Mouse (Mus musculus): Measurements from ENCODE around the gene Haus7. TPM values are rescaled to one million over a fixed set of nuclear protein-coding genes. Genes with fewer than 3 reads are reported as not detected.

Gene Haus7
- polyA plus RNA-seq, 1 experiment, result 8.6 TPM

DNA sequence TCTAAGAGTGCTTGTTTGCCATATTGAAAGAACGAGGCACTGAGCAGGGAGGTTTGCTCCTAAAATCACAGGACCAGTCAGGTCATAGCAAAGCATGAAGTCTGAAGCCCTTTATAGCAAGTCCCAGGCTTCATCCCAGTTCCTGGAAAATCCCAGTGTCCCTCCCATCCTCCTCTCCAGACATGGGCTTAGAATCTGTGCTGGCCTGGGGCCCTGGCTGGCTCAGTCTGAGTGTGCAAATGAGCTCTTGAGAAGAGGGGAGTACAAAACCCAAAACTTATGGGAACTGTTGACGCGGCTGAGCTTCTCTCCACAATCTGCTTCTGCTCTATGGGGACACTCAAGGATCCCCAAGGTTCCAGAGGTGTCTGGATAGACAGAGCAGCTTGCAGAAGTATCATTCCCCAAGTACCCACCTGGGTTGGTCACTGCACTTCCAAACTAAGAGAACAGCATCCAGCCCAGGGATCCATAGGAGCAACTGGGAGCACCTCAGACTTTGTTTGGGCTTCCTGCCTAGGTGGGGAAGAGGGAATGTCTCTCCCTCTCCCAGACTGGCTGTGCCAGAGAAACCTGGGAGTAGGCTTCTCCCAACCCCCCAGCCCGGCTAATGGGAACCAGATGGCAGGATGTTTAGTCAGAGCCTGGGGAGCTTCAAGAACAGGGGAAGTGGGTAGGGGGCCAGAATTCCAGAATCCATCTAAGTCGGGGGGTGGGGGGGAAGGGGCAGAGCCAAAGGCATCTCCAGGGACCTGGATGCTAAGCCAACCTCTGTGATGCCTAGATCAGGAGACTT, 8.8 kb upstream of the Haus7 start:
- Histone ChIP-seq H3K4me1 (ENCODE audit: control insufficient read depth, insufficient read depth, insufficient read length) (no peaks in the 10 kb centered on the region), H3K27ac (ENCODE audit: insufficient read depth, low read length) (no peak overlapping the region; the same call in 1 of the 2 replicates), H3K27me3 (ENCODE audit: control insufficient read depth, insufficient read depth, low read length) (no peaks in the 10 kb centered on the region), H3K4me3 (ENCODE audit: extremely low read depth, insufficient read depth, insufficient read length) (no peak overlapping the region), H3K36me3 (ENCODE audit: control insufficient read depth, insufficient read depth, low read length) (no peaks in the 10 kb centered on the region)
- 73% methylated on average over 5 of the region's 5 CpGs for WGBS
- TF ChIP-seq CTCF (IDR thresholded peaks at IDR 0.05; ENCODE audit: extremely low read depth, insufficient read depth, insufficient read length, insufficient replicate concordance) (no peak), POLR2A (IDR thresholded peaks at IDR 0.05; ENCODE audit: low read depth, low read length) (no peak)
- no peak for DNase-seq (ENCODE audit: low read depth in 1 of 2, low spot score in 2 of 2)

DNA sequence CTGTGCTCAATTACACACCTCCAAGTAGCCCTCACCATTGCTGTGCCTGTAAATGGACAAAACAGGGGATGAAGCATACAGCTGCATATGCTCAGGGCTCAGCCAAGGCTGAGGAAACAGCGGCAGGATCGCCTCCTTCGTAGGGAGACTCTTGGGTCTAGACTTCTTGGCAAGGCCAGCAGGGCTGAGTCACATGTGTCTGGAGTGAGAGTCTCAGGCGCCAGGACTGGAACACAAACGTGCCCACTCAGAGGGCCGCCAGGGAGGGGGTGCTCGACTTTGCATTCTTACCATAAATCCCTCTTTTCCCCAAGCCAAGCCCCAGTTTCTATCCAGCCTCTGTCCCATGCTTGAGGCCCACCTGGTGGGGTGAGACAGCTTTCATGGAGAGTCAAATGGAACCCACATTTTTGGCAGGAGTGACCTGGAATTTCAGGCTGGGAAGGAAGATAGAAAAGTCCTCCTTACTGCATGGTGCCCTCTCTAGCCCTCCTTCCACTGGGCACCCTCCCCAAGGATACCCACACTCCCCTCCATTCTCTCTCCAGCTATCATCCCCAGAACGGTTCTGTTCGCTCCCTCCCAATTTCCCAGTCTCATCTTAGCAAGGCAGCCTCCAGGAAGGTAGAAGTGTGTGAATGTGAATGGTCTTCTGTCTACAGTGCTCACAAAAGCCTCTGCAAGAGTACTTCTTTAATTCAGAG, 6.8 kb upstream of the Haus7 start:
- Histone ChIP-seq H3K4me1 (ENCODE audit: control insufficient read depth, insufficient read depth, insufficient read length) (no peaks in the 10 kb centered on the region), H3K4me3 (ENCODE audit: extremely low read depth, insufficient read depth, insufficient read length) (no peak overlapping the region), H3K36me3 (ENCODE audit: control insufficient read depth, insufficient read depth, low read length) (no peaks in the 10 kb centered on the region), H3K27me3 (ENCODE audit: control insufficient read depth, insufficient read depth, low read length) (no peaks in the 10 kb centered on the region), H3K27ac (ENCODE audit: insufficient read depth, low read length) (no peak overlapping the region)
- TF ChIP-seq CTCF (IDR thresholded peaks at IDR 0.05; ENCODE audit: extremely low read depth, insufficient read depth, insufficient read length, insufficient replicate concordance) (no peak), POLR2A (IDR thresholded peaks at IDR 0.05; ENCODE audit: low read depth, low read length) (no peak)
- no peak for DNase-seq (ENCODE audit: low read depth in 1 of 2, low spot score in 2 of 2)
- WGBS, result 75% methylated on average over 9 of the region's 9 CpGs

GRCm38 (mm10) chrX:73460792-73461191, 1.9 kb upstream of the Haus7 start:
- no peak for DNase-seq (ENCODE audit: low read depth in 1 of 2, low spot score in 2 of 2)
- no peak overlapping the region for H3K27ac ChIP-seq (ENCODE audit: insufficient read depth, low read length)
- WGBS, result 86% methylated on average over 4 of the region's 4 CpGs
- H3K36me3 ChIP-seq (ENCODE audit: control insufficient read depth, insufficient read depth, low read length), result no peaks in the 10 kb centered on the region
- peaks cover 5% of the 10 kb centered on the region; the same call in 1 of the 2 replicates for H3K4me1 ChIP-seq (ENCODE audit: control insufficient read depth, insufficient read depth, insufficient read length)
- no peak overlapping the region for H3K4me3 ChIP-seq (ENCODE audit: extremely low read depth, insufficient read depth, insufficient read length)
- H3K27me3 ChIP-seq (ENCODE audit: control insufficient read depth, insufficient read depth, low read length), result no peaks in the 10 kb centered on the region
- TF ChIP-seq CTCF (IDR thresholded peaks at IDR 0.05; ENCODE audit: extremely low read depth, insufficient read depth, insufficient read length, insufficient replicate concordance) (no peak), POLR2A (IDR thresholded peaks at IDR 0.05; ENCODE audit: low read depth, low read length) (no peak)

DNA sequence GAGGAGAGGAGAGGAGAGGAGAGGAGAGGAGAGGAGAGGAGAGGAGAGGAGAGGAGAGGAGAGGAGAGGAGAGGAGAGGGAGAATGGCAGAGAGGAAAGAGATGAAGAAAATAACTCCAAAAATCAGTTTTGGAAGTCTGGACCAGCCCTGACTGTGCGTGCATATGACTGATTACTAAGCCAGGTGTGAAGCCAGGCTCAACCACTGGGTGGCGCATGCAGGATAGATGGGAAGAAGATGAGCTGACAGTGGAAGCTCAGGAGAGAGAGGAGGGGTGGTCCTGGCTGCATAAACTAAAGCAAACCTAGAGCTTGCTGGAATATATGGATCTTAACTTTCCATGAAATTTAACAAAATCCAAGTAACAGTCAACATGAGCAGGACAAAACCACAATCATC, 6.9 kb downstream of the Haus7 start:
- peak in 1 of 2 experiments; percentile 60 for DNase-seq (ENCODE audit: low read depth in 1 of 2, low spot score in 2 of 2)
- TF ChIP-seq CTCF (IDR thresholded peaks at IDR 0.05; ENCODE audit: extremely low read depth, insufficient read depth, insufficient read length, insufficient replicate concordance) (peak; percentile 60; the same call in 1 of the 2 replicates), POLR2A (IDR thresholded peaks at IDR 0.05; ENCODE audit: low read depth, low read length) (no peak)
- Histone ChIP-seq H3K36me3 (ENCODE audit: control insufficient read depth, insufficient read depth, low read length) (no peaks in the 10 kb centered on the region), H3K4me3 (ENCODE audit: extremely low read depth, insufficient read depth, insufficient read length) (no peak overlapping the region), H3K27ac (ENCODE audit: insufficient read depth, low read length) (no peak overlapping the region), H3K27me3 (ENCODE audit: control insufficient read depth, insufficient read depth, low read length) (no peaks in the 10 kb centered on the region), H3K4me1 (ENCODE audit: control insufficient read depth, insufficient read depth, insufficient read length) (no peaks in the 10 kb centered on the region)
- WGBS, result 44% methylated on average over 2 of the region's 2 CpGs

DNA sequence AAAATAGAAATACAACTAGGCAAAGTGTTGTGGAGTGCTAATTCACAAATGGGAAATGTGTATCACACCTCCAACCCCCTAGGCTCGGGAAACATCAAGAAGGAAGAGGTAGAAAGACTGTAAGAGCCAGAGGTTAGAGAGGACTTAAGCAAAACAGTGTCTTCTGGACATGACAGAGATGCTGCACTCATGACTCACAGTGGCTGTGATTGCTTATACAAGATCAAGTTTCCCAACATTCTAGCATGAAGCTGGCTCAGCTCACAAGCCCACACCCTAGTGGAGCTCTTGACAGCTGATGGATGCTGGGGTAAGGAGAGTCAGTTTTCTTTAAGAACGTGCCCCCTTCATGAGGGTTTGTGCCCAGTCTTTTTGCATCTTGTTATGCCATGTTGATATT, 17.4 kb downstream of the Haus7 start:
- TF ChIP-seq CTCF (IDR thresholded peaks at IDR 0.05; ENCODE audit: extremely low read depth, insufficient read depth, insufficient read length, insufficient replicate concordance), result no peak
- TF ChIP-seq POLR2A (IDR thresholded peaks at IDR 0.05; ENCODE audit: low read depth, low read length), result no peak
- no peak for DNase-seq (ENCODE audit: low read depth in 1 of 2, low spot score in 2 of 2)
- 62% methylated on average over 2 of the region's 2 CpGs for WGBS
- Histone ChIP-seq H3K27ac (ENCODE audit: insufficient read depth, low read length) (no peak overlapping the region), H3K4me3 (ENCODE audit: extremely low read depth, insufficient read depth, insufficient read length) (no peak overlapping the region), H3K4me1 (ENCODE audit: control insufficient read depth, insufficient read depth, insufficient read length) (no peaks in the 10 kb centered on the region), H3K36me3 (ENCODE audit: control insufficient read depth, insufficient read depth, low read length) (peaks cover 1% of the 10 kb centered on the region; the same call in 1 of the 2 replicates), H3K27me3 (ENCODE audit: control insufficient read depth, insufficient read depth, low read length) (no peaks in the 10 kb centered on the region)

DNA sequence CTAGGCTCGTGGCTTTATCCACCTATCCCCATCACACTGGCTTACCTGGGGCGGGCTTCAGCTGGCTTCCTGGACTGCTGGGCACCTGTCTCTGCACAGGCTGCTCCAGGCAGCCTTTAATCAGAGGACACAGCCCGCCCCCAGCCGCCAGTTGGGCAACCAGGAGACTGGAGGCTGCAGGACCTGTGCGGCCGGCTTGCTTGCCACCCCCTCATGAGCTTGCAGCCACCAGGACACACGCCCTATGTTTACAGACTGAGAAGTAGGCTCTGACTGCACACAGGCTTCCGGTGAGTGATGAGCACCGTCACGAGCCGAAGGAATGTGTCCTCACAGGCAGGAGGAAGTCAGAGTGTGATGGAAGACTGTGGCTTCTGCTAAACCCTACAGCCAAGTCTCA, 23.6 kb downstream of the Haus7 start, which contains the start of gene Trex2:
TSS of gene Trex2 (minus strand) at position 93 of the 400 bp plus-strand sequence.
- peaks cover 1% of the 10 kb centered on the region; the same call in 1 of the 2 replicates for H3K36me3 ChIP-seq (ENCODE audit: control insufficient read depth, insufficient read depth, low read length)
- WGBS, result 79% methylated on average over 11 of the region's 11 CpGs
- H3K27me3 ChIP-seq (ENCODE audit: control insufficient read depth, insufficient read depth, low read length), result no peaks in the 10 kb centered on the region
- no peak for DNase-seq (ENCODE audit: low read depth in 1 of 2, low spot score in 2 of 2)
- H3K27ac ChIP-seq (ENCODE audit: insufficient read depth, low read length), result no peak within 1 kb of the TSS
- H3K4me3 ChIP-seq (ENCODE audit: extremely low read depth, insufficient read depth, insufficient read length), result no peak within 1 kb of the TSS
- H3K4me1 ChIP-seq (ENCODE audit: control insufficient read depth, insufficient read depth, insufficient read length), result no peaks in the 10 kb centered on the region
- TF ChIP-seq POLR2A (IDR thresholded peaks at IDR 0.05; ENCODE audit: low read depth, low read length), result no peak
- no peak for TF ChIP-seq CTCF (IDR thresholded peaks at IDR 0.05; ENCODE audit: extremely low read depth, insufficient read depth, insufficient read length, insufficient replicate concordance)
